Mouse (Mus musculus): ENCODE measurements at regions not wholly inside any gene's neighbourhood (a gene's known extent, or its start where the extent isn't known, plus 50 kb on each side); places are given as distances from the start of the nearest gene placed in this dataset.

DNA sequence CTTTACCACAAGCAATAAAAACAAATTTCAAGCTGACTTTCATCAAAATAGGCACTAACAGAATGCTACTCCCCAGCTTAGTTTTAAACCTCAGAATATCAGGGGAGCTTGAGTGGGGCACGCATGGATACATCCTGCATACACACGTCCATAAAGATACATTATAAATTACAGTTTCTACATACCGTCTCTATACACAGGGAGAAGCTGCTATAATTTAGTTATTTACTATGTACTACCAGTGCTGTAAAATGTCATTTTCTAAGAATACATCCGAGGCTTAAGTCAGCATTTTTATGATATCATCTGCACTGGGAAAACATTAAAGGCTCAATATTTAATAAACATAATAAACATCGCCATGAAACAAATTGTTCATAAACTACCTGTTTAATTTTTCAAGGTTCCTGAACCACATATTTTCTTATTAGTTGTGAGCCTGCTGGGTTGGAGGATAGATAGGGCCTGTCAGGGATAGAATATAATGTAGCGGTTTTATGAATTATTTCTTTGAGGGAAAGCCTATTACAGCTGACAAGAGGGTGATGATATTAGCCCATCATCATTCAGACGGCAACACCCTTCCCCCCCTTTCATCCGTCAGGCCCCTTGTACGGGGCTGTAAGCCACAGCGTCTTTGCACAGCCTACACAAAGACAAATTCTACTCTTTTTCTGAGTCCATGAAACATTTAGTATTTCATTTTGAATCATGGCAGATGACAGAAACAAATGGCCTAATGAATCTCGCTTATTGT lies 292.1 kb upstream of the Tmco5 start:
- TF ChIP-seq NANOG (IDR thresholded peaks at IDR 0.05; ENCODE audit: borderline replicate concordance, low read length) (no peak), CTCF (conservative IDR thresholded peaks at IDR 0.05; ENCODE audit: low read length) (no peak), POU5F1 (IDR thresholded peaks at IDR 0.05; ENCODE audit: borderline replicate concordance, low read length) (no peak)
